Mouse (Mus musculus): ENCODE data around the gene Me1.

- TF ChIP-seq CTCF (IDR thresholded peaks at IDR 0.05; ENCODE audit: low read depth): no peak
- no peak for TF ChIP-seq EP300 (optimal IDR thresholded peaks at IDR 0.05)
Observed at GRCm38 (mm10) chr9:86729084-86729483, 33.3 kb upstream of the Me1 start.

Measured in stomach, postnatal 0 days (tissue).